Mouse (Mus musculus): Measurements from ENCODE around the gene Zdhhc18. TPM values are rescaled to one million over a fixed set of nuclear protein-coding genes. Genes with fewer than 3 reads are reported as not detected.

Gene Zdhhc18
- polyA plus RNA-seq, 1 experiment from 2014 or later, result 15.8 TPM

- H3K9me3 ChIP-seq, result no peaks in the 10 kb centered on the region
- 49% methylated on average over 4 of the region's 4 CpGs for WGBS
- ATAC-seq (ENCODE audit: low FRiP score, low read depth), result no peak
- H3K36me3 ChIP-seq, result peaks cover 2% of the 10 kb centered on the region; the same call in 1 of the 2 replicates
- H3K27ac ChIP-seq (replicated peaks), result no peak overlapping the region
- H3K4me3 ChIP-seq, result no peak overlapping the region
- H3K27me3 ChIP-seq, result peaks cover 51% of the 10 kb centered on the region
- no peak overlapping the region for H3K4me2 ChIP-seq
- no peak overlapping the region for H3K9ac ChIP-seq
- H3K4me1 ChIP-seq (replicated peaks), result peaks cover 16% of the 10 kb centered on the region
These were observed 51.3 kb downstream of the Zdhhc18 start for GRCm38 (mm10) chr4:133598616-133599015.

DNA sequence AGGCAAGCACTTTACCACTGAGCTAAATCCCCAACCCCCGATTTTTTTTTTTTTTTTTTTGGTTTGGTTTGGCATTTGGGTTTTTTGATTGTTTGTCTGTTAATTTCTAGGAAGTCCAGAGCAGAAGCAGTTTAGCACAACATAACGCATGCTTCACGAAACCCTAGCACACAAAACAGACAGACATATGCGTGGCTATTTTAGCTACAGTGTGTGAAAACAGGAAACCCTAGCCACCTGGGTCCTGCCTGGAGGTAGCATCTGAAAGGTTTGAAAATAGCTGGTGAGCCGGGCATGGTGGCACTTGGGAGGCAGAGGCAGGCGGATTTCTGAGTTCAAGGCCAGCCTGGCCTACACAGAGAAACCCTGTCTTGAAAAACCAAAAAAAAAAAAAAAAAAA, 53.9 kb downstream of the Zdhhc18 start:
- Histone ChIP-seq H3K4me2 (no peak overlapping the region), H3K4me3 (no peak overlapping the region), H3K27ac (replicated peaks) (no peak overlapping the region), H3K9ac (no peak overlapping the region), H3K4me1 (replicated peaks) (peaks cover 13% of the 10 kb centered on the region), H3K9me3 (no peaks in the 10 kb centered on the region), H3K27me3 (peaks cover 32% of the 10 kb centered on the region), H3K36me3 (peaks cover 8% of the 10 kb centered on the region)
- WGBS, result 89% methylated on average over 6 of the region's 6 CpGs
- no peak for ATAC-seq (ENCODE audit: low FRiP score, low read depth)

DNA sequence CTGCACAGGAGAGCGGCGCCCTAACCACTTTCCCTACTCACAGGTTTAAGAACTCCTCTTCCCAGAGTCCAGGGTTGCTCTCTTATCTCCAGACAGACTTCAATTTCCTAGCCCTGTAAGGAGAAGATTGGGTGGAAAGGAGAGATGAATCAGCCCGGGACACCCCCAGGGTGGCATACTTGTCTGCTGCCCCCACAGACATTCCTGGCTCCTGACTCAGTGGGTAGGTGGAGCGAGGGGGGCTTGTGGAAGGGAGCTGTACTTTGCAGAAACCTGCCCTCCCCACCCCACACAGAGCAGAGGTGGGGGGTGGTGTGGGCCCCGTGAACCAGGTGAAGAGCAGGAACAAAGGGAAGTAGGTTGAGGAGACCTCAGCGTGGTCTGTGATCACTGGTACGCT, 54.4 kb downstream of the Zdhhc18 start:
- H3K4me1 ChIP-seq (replicated peaks), result peaks cover 13% of the 10 kb centered on the region
- no peak overlapping the region for H3K9ac ChIP-seq
- H3K4me3 ChIP-seq, result no peak overlapping the region
- no peak overlapping the region for H3K27ac ChIP-seq (replicated peaks)
- WGBS, result 76% methylated on average over 7 of the region's 7 CpGs
- H3K36me3 ChIP-seq, result peaks cover 14% of the 10 kb centered on the region
- peaks cover 32% of the 10 kb centered on the region for H3K27me3 ChIP-seq
- no peaks in the 10 kb centered on the region for H3K9me3 ChIP-seq
- H3K4me2 ChIP-seq, result no peak overlapping the region
- ATAC-seq (ENCODE audit: low FRiP score, low read depth), result no peak

GRCm38 (mm10) chr4:133592570-133592969, 57.4 kb downstream of the Zdhhc18 start:
- Histone ChIP-seq H3K4me3 (no peak overlapping the region), H3K4me2 (no peak overlapping the region), H3K4me1 (replicated peaks) (no peaks in the 10 kb centered on the region), H3K9me3 (no peaks in the 10 kb centered on the region), H3K9ac (no peak overlapping the region), H3K36me3 (peaks cover 41% of the 10 kb centered on the region), H3K27ac (replicated peaks) (no peak overlapping the region), H3K27me3 (peaks cover 4% of the 10 kb centered on the region; the same call in 1 of the 2 replicates)
- 34% methylated on average over 7 of the region's 7 CpGs for WGBS
- peak; percentile 34; the same call in 1 of the 2 replicates for ATAC-seq (ENCODE audit: low FRiP score, low read depth)

- H3K36me3 ChIP-seq, result peaks cover 48% of the 10 kb centered on the region
- peak; percentile 93 for ATAC-seq (ENCODE audit: low FRiP score, low read depth)
- 1% methylated on average over 65 of the region's 65 CpGs for WGBS
These were observed 65.6 kb downstream of the Zdhhc18 start, which contains the start of gene Gpn2 for GRCm38 (mm10) chr4:133584059-133584951. Gene Gpn2, plus strand, starts transcription at chr4:133584362.

DNA sequence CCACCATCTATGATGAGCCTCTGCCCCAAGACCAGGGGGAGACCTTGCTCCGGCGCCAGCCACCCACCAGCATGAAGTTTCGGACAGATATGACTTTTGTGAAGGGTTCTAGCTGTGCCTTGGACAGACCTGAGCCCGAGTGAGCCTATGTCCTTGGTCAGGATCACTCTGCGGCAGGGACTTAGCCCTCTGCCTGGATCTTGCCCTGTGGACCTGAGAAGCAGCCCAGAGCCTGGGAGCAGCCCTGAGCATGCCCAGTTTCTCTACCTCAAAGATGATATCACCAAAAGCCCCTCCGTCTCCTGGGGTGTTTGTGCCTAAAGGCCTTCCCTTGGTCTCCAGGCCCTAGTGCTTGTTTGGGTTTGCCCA, 66.3 kb downstream of the Zdhhc18 start:
- 59% methylated on average over 6 of the region's 6 CpGs for WGBS
- Histone ChIP-seq H3K9ac (peak overlapping the region; percentile 78), H3K4me1 (replicated peaks) (peaks cover 19% of the 10 kb centered on the region), H3K4me2 (peak overlapping the region; percentile 96), H3K9me3 (no peaks in the 10 kb centered on the region), H3K4me3 (peak overlapping the region; percentile 89), H3K27ac (replicated peaks) (peak overlapping the region; percentile 82), H3K27me3 (no peaks in the 10 kb centered on the region), H3K36me3 (peaks cover 48% of the 10 kb centered on the region)
- peak; percentile 52 for ATAC-seq (ENCODE audit: low FRiP score, low read depth)

More at GRCm38 (mm10) chr4:133584059-133584951, 65.6 kb downstream of the Zdhhc18 start, which contains the start of gene Gpn2:
- Histone ChIP-seq H3K9me3 (no peaks in the 10 kb centered on the region), H3K27ac (replicated peaks) (peak within 1 kb of the TSS; percentile 82), H3K4me1 (replicated peaks) (peaks cover 19% of the 10 kb centered on the region), H3K4me3 (peak within 1 kb of the TSS; percentile 89), H3K9ac (peak within 1 kb of the TSS; percentile 78), H3K4me2 (peak within 1 kb of the TSS; percentile 96), H3K27me3 (no peaks in the 10 kb centered on the region)

- peaks cover 40% of the 10 kb centered on the region for H3K36me3 ChIP-seq
These were observed 72.0 kb downstream of the Zdhhc18 start for GRCm38 (mm10) chr4:133577983-133578382.

DNA sequence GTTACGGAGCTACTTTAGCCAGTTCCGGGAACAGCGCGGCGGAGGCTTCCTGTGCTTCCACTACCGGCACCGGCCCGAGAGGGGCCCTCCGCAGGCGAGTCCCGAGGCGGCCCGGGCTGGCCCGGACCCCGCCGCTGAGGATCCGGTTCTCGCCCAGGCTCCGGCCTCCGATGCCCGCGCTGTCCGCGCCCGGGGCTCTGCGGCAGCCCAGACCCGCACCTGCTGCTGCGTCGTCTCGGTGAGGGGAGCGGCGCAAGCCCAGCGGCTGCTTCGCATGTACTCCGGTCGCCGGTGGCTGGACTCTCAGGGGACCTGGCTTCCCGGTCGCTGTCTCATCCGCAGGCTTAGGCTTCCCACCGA, 75.1 kb downstream of the Zdhhc18 start:
- peak; percentile 70 for ATAC-seq (ENCODE audit: low FRiP score, low read depth)
- WGBS, result under 1% methylated on average over 39 of the region's 41 CpGs
- H3K4me1 ChIP-seq (replicated peaks), result peaks cover 17% of the 10 kb centered on the region
- peak overlapping the region; percentile 75 for H3K4me2 ChIP-seq
- H3K27me3 ChIP-seq, result no peaks in the 10 kb centered on the region
- peak overlapping the region; percentile 80 for H3K9ac ChIP-seq
- H3K4me3 ChIP-seq, result peak overlapping the region; percentile 92
- no peaks in the 10 kb centered on the region for H3K9me3 ChIP-seq
- H3K27ac ChIP-seq (replicated peaks), result peak overlapping the region; percentile 82
- peaks cover 17% of the 10 kb centered on the region for H3K36me3 ChIP-seq

More at GRCm38 (mm10) chr4:133577983-133578382, 72.0 kb downstream of the Zdhhc18 start:
- no peak overlapping the region for H3K4me2 ChIP-seq
- ATAC-seq (ENCODE audit: low FRiP score, low read depth), result no peak
- H3K9me3 ChIP-seq, result no peaks in the 10 kb centered on the region
- H3K4me1 ChIP-seq (replicated peaks), result peaks cover 17% of the 10 kb centered on the region
- H3K4me3 ChIP-seq, result no peak overlapping the region
- no peaks in the 10 kb centered on the region for H3K27me3 ChIP-seq
- 71% methylated on average over 12 of the region's 12 CpGs for WGBS
- no peak overlapping the region for H3K9ac ChIP-seq
- H3K27ac ChIP-seq (replicated peaks), result no peak overlapping the region

- WGBS, result 6% methylated on average over 44 of the region's 44 CpGs
- peak within 1 kb of the TSS; percentile 92 for H3K4me3 ChIP-seq
- H3K4me1 ChIP-seq (replicated peaks), result peaks cover 17% of the 10 kb centered on the region
- H3K36me3 ChIP-seq, result peaks cover 13% of the 10 kb centered on the region
- H3K4me2 ChIP-seq, result peak within 1 kb of the TSS; percentile 75
- H3K9ac ChIP-seq, result peak within 1 kb of the TSS; percentile 80
- ATAC-seq (ENCODE audit: low FRiP score, low read depth), result peak; percentile 92
- H3K9me3 ChIP-seq, result no peaks in the 10 kb centered on the region
- H3K27me3 ChIP-seq, result no peaks in the 10 kb centered on the region
- peak within 1 kb of the TSS; percentile 82 for H3K27ac ChIP-seq (replicated peaks)
These were observed 75.7 kb downstream of the Zdhhc18 start, which contains the start of gene Gpatch3 for GRCm38 (mm10) chr4:133574070-133574842. Gene Gpatch3, plus strand, starts transcription at chr4:133574745.

DNA sequence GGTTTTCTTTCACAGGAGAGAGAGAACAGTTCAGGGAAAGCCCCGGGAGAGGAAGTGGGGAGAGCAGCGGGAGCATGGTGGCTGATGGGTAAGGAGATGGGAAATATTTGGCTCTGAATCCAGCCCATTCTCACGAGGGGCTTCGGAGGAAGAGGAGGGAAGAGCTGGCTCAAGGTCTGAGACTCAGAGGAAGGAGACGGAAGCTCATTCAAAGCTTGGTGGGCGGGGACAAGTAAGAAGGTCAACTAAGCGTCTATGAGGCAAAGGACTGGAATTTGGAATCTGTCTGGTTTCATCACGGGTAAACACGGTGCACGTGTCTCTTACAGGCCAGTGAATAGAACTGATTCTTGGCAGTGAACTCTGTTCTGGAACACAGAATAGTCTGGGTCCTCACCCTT, 79.9 kb downstream of the Zdhhc18 start:
- H3K4me2 ChIP-seq, result no peak overlapping the region
- no peak overlapping the region for H3K4me3 ChIP-seq
- H3K4me1 ChIP-seq (replicated peaks), result peaks cover 6% of the 10 kb centered on the region; the same call in 1 of the 2 replicates
- H3K36me3 ChIP-seq, result no peaks in the 10 kb centered on the region
- H3K27ac ChIP-seq (replicated peaks), result no peak overlapping the region
- whole genome bisulfite sequencing, result 59% methylated on average over 10 of the region's 10 CpGs
- H3K9ac ChIP-seq, result no peak overlapping the region
- ATAC-seq (ENCODE audit: low FRiP score, low read depth), result no peak
- H3K27me3 ChIP-seq, result no peaks in the 10 kb centered on the region
- no peaks in the 10 kb centered on the region for H3K9me3 ChIP-seq

GRCm38 (mm10) chr4:133569291-133570065, 80.5 kb downstream of the Zdhhc18 start:
- Histone ChIP-seq H3K27ac (replicated peaks) (no peak overlapping the region), H3K9ac (no peak overlapping the region), H3K27me3 (no peaks in the 10 kb centered on the region), H3K4me3 (no peak overlapping the region), H3K4me2 (no peak overlapping the region), H3K36me3 (no peaks in the 10 kb centered on the region), H3K9me3 (no peaks in the 10 kb centered on the region), H3K4me1 (replicated peaks) (0 out of 2 replicates have a peak, but pooled peaks cover 6% of the 10 kb centered on the region)
- no peak for ATAC-seq (ENCODE audit: low FRiP score, low read depth)
- WGBS, result 75% methylated on average over 10 of the region's 10 CpGs

All from hindbrain, embryonic 15.5 days (tissue).